Mouse (Mus musculus) midbrain, embryonic 13.5 days (tissue): ENCODE results near the gene Rps6kc1. TPM values are rescaled to one million over a fixed set of nuclear protein-coding genes. Genes with fewer than 3 reads are reported as not detected.

Source experiments
- ATAC-seq: fragments of 200-750 bp; cut with Nextera tagmentation; 2 replicates; pipeline ENCODE4 v1.8.0; 2017; ENCODE audit warnings: mild to moderate bottlenecking, moderate TSS enrichment, moderate library complexity
- H3K27ac ChIP-seq: fragments of 300-500 bp; sonication (generic); 2 replicates; pipeline ENCODE4 v1.5.1; 2015; ENCODE audit warnings: inconsistent platforms, mild to moderate bottlenecking, moderate library complexity
- H3K27me3 ChIP-seq: fragments of 300-500 bp; sonication (generic); 2 replicates; pipeline ENCODE4 v1.6.1; 2015; ENCODE audit warnings: mild to moderate bottlenecking, inconsistent platforms
- H3K36me3 ChIP-seq: fragments of 300-500 bp; sonication (generic); 2 replicates; pipeline ENCODE4 v1.6.1; 2015; ENCODE audit warnings: mild to moderate bottlenecking, inconsistent platforms
- H3K4me1 ChIP-seq: fragments of 300-500 bp; sonication (generic); replicated peaks from 2 replicates; pipeline ENCODE4 v1.6.1; 2015; ENCODE audit warnings: inconsistent platforms
- H3K4me2 ChIP-seq: fragments of 300-500 bp; sonication (generic); replicated peaks from 2 replicates; pipeline ENCODE4 v1.6.1; 2015; ENCODE audit warnings: moderate library complexity, mild to moderate bottlenecking, inconsistent platforms
- H3K4me3 ChIP-seq: fragments of 300-500 bp; sonication (generic); replicated peaks from 2 replicates; pipeline ENCODE4 v1.5.1; 2015; ENCODE audit warnings: mild to moderate bottlenecking, inconsistent platforms
- H3K9ac ChIP-seq: fragments of 300-500 bp; sonication (generic); replicated peaks from 2 replicates; pipeline ENCODE4 v1.6.1; 2015; ENCODE audit warnings: mild to moderate bottlenecking, inconsistent platforms
- H3K9me3 ChIP-seq: fragments of 300-500 bp; sonication (generic); 2 replicates; pipeline ENCODE4 v1.6.1; 2016; ENCODE audit warnings: mild to moderate bottlenecking, inconsistent platforms
- WGBS: fragments of 180-500 bp; shearing (Covaris S2); methylation state at CpG from one replicate; pipeline ENCODE4 v1.1.7; 2015; 5-methylcytosine and 5-hydroxymethylcytosine counted together
- polyA plus RNA-seq: library from polyadenylated mRNA; unstranded; fragments of >200 nt; fragmentation: Nextera tagmentation; extraction: Ambion mirVana; gene quantifications from 2 replicates; pipeline ENCODE4 v1.2.1, GENCODE M21; 2015

Gene Rps6kc1
- polyA plus RNA-seq, 1 experiment from 2014 or later = 28.9 TPM

- Histone ChIP-seq H3K9me3 (no peaks in the 10 kb centered on the region), H3K4me3 (no peak overlapping the region), H3K4me1 (peaks cover 43% of the 10 kb centered on the region), H3K36me3 (no peaks in the 10 kb centered on the region), H3K27ac (peak overlapping the region; percentile 83), H3K27me3 (no peaks in the 10 kb centered on the region), H3K4me2 (no peak overlapping the region), H3K9ac (no peak overlapping the region)
- WGBS = 38% methylated on average over 7 of the region's 7 CpGs
- peak; percentile 73 for ATAC-seq
Observed at GRCm38 (mm10) chr1:190729516-190730088, 182.0 kb downstream of the Rps6kc1 start.

GRCm38 (mm10) chr1:190728111-190728651 is 183.4 kb downstream of the Rps6kc1 start:
- H3K9ac ChIP-seq = no peak overlapping the region
- 26% methylated on average over 4 of the region's 4 CpGs for WGBS
- H3K4me1 ChIP-seq = peaks cover 52% of the 10 kb centered on the region
- H3K4me3 ChIP-seq = no peak overlapping the region
- no peaks in the 10 kb centered on the region for H3K36me3 ChIP-seq
- peak overlapping the region; percentile 69 for H3K27ac ChIP-seq
- peak; percentile 45; the same call in 1 of the 2 replicates for ATAC-seq
- H3K27me3 ChIP-seq = no peaks in the 10 kb centered on the region
- H3K9me3 ChIP-seq = no peaks in the 10 kb centered on the region
- H3K4me2 ChIP-seq = no peak overlapping the region

GRCm38 (mm10) chr1:190727385-190727784 is 184.2 kb downstream of the Rps6kc1 start:
- H3K4me1 ChIP-seq = peaks cover 55% of the 10 kb centered on the region
- no peak overlapping the region for H3K9ac ChIP-seq
- WGBS = 51% methylated on average over 2 of the region's 2 CpGs
- H3K4me3 ChIP-seq = no peak overlapping the region
- H3K4me2 ChIP-seq = no peak overlapping the region
- H3K9me3 ChIP-seq = no peaks in the 10 kb centered on the region
- ATAC-seq = no peak
- H3K36me3 ChIP-seq = no peaks in the 10 kb centered on the region
- H3K27ac ChIP-seq = peak overlapping the region; percentile 69
- no peaks in the 10 kb centered on the region for H3K27me3 ChIP-seq

GRCm38 (mm10) chr1:190724591-190725380 is 186.8 kb downstream of the Rps6kc1 start:
- peaks cover 59% of the 10 kb centered on the region for H3K4me1 ChIP-seq

GRCm38 (mm10) chr1:190723926-190724430 is 187.6 kb downstream of the Rps6kc1 start:
- peak overlapping the region; percentile 51; the same call in 1 of the 2 replicates for H3K27ac ChIP-seq
- H3K9ac ChIP-seq = no peak overlapping the region
- no peaks in the 10 kb centered on the region for H3K27me3 ChIP-seq
- no peaks in the 10 kb centered on the region for H3K9me3 ChIP-seq
- ATAC-seq = no peak
- H3K36me3 ChIP-seq = no peaks in the 10 kb centered on the region
- 68% methylated on average over 7 of the region's 7 CpGs for WGBS
- H3K4me1 ChIP-seq = peaks cover 51% of the 10 kb centered on the region
- H3K4me2 ChIP-seq = no peak overlapping the region
- H3K4me3 ChIP-seq = no peak overlapping the region

More at GRCm38 (mm10) chr1:190724591-190725380, 186.8 kb downstream of the Rps6kc1 start:
- H3K4me2 ChIP-seq = 0 out of 2 replicates have a peak overlapping the region, but pooled peaks have one; percentile 9
- H3K36me3 ChIP-seq = no peaks in the 10 kb centered on the region
- WGBS = 9% methylated on average over 21 of the region's 21 CpGs
- peak; percentile 48 for ATAC-seq
- no peak overlapping the region for H3K9ac ChIP-seq
- peak overlapping the region; percentile 51 for H3K27ac ChIP-seq
- no peak overlapping the region for H3K4me3 ChIP-seq
- no peaks in the 10 kb centered on the region for H3K27me3 ChIP-seq
- H3K9me3 ChIP-seq = no peaks in the 10 kb centered on the region

DNA sequence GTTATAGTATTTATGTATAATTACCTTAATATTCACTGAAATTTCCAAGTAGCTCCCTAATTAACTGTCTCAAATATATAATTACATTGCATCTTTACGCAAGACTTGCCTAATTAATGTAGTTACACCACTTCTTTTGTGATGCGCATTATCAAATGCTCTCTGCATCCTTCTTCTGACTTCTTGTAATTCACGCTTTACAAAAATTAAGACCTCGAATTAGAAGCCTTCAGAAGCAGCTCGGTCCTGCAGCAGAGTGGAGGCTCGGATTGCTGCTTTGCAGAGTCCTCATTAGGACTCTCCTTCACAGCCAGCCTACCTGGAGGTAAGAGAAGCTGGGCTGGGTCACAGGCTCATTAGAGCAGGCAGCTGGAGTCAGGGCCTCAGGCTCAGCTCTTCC is 197.7 kb downstream of the Rps6kc1 start:
- 73% methylated on average over 6 of the region's 6 CpGs for WGBS
- ATAC-seq = no peak
- H3K9ac ChIP-seq = no peak overlapping the region
- H3K4me1 ChIP-seq = no peaks in the 10 kb centered on the region
- no peaks in the 10 kb centered on the region for H3K9me3 ChIP-seq
- H3K36me3 ChIP-seq = no peaks in the 10 kb centered on the region
- no peak overlapping the region for H3K27ac ChIP-seq
- H3K4me2 ChIP-seq = no peak overlapping the region
- no peaks in the 10 kb centered on the region for H3K27me3 ChIP-seq
- no peak overlapping the region for H3K4me3 ChIP-seq

DNA sequence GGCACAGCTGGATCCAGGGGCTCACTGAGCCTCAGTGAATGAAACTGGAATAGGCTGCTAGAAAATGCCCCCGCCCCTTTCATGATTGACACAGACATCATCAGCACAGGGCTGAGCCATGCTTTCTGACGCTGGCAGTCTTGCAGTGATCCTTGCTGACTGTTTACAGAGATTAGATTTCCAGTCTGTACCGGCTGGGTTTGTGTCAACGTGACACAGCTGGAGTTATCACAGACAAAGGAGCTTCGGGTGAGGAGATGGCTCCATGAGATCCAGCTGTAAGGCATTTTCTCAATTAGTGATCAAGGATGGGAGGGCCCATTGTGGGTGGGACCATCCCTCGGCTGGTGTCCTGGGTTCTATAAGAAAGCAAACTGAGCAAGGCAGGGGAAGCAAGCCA is 214.0 kb downstream of the Rps6kc1 start:
- no peak for ATAC-seq
- H3K4me2 ChIP-seq = no peak overlapping the region
- H3K27me3 ChIP-seq = no peaks in the 10 kb centered on the region
- no peaks in the 10 kb centered on the region for H3K9me3 ChIP-seq
- WGBS = 20% methylated on average over 6 of the region's 6 CpGs
- H3K4me1 ChIP-seq = peaks cover 4% of the 10 kb centered on the region; the same call in 1 of the 2 replicates
- H3K27ac ChIP-seq = no peak overlapping the region
- no peaks in the 10 kb centered on the region for H3K36me3 ChIP-seq
- H3K4me3 ChIP-seq = no peak overlapping the region
- H3K9ac ChIP-seq = no peak overlapping the region

DNA sequence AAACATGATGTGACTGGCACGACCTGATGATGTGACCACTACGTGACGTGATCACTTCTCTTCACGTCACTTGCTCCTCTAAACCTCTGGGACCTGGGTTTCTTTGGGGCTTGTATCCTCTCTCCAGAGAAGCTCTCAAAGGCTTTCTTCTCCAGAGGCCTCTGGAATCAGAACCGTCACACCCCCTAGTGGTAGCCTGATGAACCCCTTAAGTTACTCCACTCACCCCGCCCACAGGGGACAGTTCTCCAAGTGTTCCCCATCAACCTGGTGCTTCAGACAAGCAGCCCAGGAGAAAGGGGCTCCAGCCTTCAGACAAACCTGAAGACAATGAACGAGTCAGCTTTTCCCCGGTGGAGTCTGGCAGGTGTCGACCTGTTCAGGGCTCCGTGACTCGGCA is 216.0 kb downstream of the Rps6kc1 start:
- H3K27ac ChIP-seq = no peak overlapping the region
- H3K9me3 ChIP-seq = no peaks in the 10 kb centered on the region
- H3K9ac ChIP-seq = no peak overlapping the region
- H3K27me3 ChIP-seq = no peaks in the 10 kb centered on the region
- no peak for ATAC-seq
- no peaks in the 10 kb centered on the region for H3K36me3 ChIP-seq
- peaks cover 7% of the 10 kb centered on the region; the same call in 1 of the 2 replicates for H3K4me1 ChIP-seq
- H3K4me2 ChIP-seq = no peak overlapping the region
- WGBS = 66% methylated on average over 11 of the region's 11 CpGs
- H3K4me3 ChIP-seq = no peak overlapping the region

DNA sequence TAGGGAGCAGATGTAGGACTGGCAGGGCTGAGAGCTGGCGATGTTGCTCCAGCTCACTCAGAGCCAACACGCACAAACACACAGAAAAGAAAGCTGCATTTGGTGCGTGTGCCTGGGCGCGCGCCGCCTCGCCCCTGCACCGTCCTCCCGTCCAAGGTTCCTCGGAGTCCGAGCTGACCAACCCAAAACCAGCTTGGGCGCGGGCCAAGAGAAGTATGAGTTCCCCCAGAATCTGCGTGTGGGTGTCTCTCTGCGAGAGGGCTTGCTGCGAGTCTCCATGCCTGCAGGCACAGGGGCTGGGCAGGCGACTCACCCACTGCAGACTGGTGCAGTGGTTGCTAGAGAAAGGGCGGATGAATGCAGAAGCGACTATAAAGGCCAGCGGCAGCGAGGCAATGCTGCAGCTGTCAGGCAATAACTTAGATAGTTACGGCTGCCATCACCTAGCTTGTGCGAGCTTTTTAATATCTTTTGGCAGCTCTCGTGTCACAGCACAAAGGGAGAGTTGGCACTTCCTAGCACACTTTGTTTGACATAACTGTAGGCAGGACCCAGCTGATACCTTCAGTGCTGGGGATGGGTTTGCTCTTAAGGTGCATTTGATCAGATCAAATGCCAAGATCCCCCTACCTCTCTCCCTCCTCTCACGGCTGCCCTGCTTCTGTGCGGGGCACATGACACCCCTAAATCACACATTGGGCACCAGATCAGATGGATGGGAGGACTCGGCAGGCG is 220.9 kb downstream of the Rps6kc1 start:
- no peak overlapping the region for H3K9ac ChIP-seq
- H3K27me3 ChIP-seq = no peaks in the 10 kb centered on the region
- H3K4me2 ChIP-seq = no peak overlapping the region
- peak; percentile 56; the same call in 1 of the 2 replicates for ATAC-seq
- peaks cover 11% of the 10 kb centered on the region; the same call in 1 of the 2 replicates for H3K4me1 ChIP-seq
- H3K9me3 ChIP-seq = no peaks in the 10 kb centered on the region
- WGBS = 83% methylated on average over 29 of the region's 29 CpGs
- H3K4me3 ChIP-seq = no peak overlapping the region
- 0 out of 2 replicates have a peak overlapping the region, but pooled peaks have one; percentile 7 for H3K27ac ChIP-seq
- no peaks in the 10 kb centered on the region for H3K36me3 ChIP-seq

GRCm38 (mm10) chr1:190683060-190683459 is 228.5 kb downstream of the Rps6kc1 start:
- ATAC-seq = no peak
- H3K27ac ChIP-seq = peak overlapping the region; percentile 82

More at GRCm38 (mm10) chr1:190683060-190683459, 228.5 kb downstream of the Rps6kc1 start:
- H3K9ac ChIP-seq = no peak overlapping the region
- H3K4me3 ChIP-seq = no peak overlapping the region
- H3K9me3 ChIP-seq = no peaks in the 10 kb centered on the region
- H3K4me2 ChIP-seq = no peak overlapping the region
- 0 out of 2 replicates have a peak, but pooled peaks cover 3% of the 10 kb centered on the region for H3K27me3 ChIP-seq
- H3K36me3 ChIP-seq = no peaks in the 10 kb centered on the region
- peaks cover 30% of the 10 kb centered on the region for H3K4me1 ChIP-seq
- 95% methylated on average over 7 of the region's 7 CpGs for WGBS
